Mouse (Mus musculus) midbrain, embryonic 16.5 days (tissue): ENCODE data around the gene Zfp568. TPM values are rescaled to one million over a fixed set of nuclear protein-coding genes. Genes with fewer than 3 reads are reported as not detected.

Experiments
- polyA plus RNA-seq: library from polyadenylated mRNA; unstranded; fragments of >200 nt; fragmentation: Nextera tagmentation; extraction: Ambion mirVana; gene quantifications from 2 replicates; pipeline ENCODE4 v1.2.1, GENCODE M21; 2015

The Zfp568 gene
- polyA plus RNA-seq, 1 experiment from 2014 or later, result 3.4 TPM

Other genes starting within 250 kb of the Zfp568 start
- gene Zfp84, start 215.4 kb upstream of the Zfp568 start, polyA plus RNA-seq, result 15.4 and 17.6 TPM in 2 replicates
- gene Zfp30, start 200.0 kb upstream of the Zfp568 start, polyA plus RNA-seq, result 14.0 and 14.8 TPM in 2 replicates
- gene Zfp790, start 167.8 kb upstream of the Zfp568 start, polyA plus RNA-seq, result 32.2 and 32.3 TPM in 2 replicates
- 17.4 and 17.9 TPM in 2 replicates for gene Zfp940, start 130.3 kb upstream of the Zfp568 start, polyA plus RNA-seq
- 23.7 and 26.7 TPM in 2 replicates for gene Zfp420, start 124.0 kb upstream of the Zfp568 start, polyA plus RNA-seq
- gene Zfp27, start 77.4 kb upstream of the Zfp568 start, polyA plus RNA-seq, result 14.0 and 14.7 TPM in 2 replicates
- 7.4 and 7.7 TPM in 2 replicates for gene Zfp383, start 75.7 kb upstream of the Zfp568 start, polyA plus RNA-seq
- 24.4 and 26.7 TPM in 2 replicates for gene Zfp74, start 29.9 kb upstream of the Zfp568 start, polyA plus RNA-seq
- 13.4 and 13.7 TPM in 2 replicates for gene Zfp14, start 67.4 kb downstream of the Zfp568 start, polyA plus RNA-seq
- 10.2 and 13.4 TPM in 2 replicates for gene Zfp82, start 88.9 kb downstream of the Zfp568 start, polyA plus RNA-seq
- gene Gm26920, start 106.5 kb downstream of the Zfp568 start, polyA plus RNA-seq, result 2.0 and 3.2 TPM in 2 replicates
- gene Zfp566, start 106.6 kb downstream of the Zfp568 start, polyA plus RNA-seq, result 18.1 and 18.7 TPM in 2 replicates
- 79.5 and 87.9 TPM in 2 replicates for gene Zfp260, start 110.8 kb downstream of the Zfp568 start, polyA plus RNA-seq
- gene Zfp382, start 138.0 kb downstream of the Zfp568 start, polyA plus RNA-seq, result 24.5 and 26.6 TPM in 2 replicates
- 10.8 and 13.4 TPM in 2 replicates for gene Zfp146, start 185.8 kb downstream of the Zfp568 start, polyA plus RNA-seq
- 5.9 and 8.5 TPM in 2 replicates for gene Cox7a1, start 200.2 kb downstream of the Zfp568 start, polyA plus RNA-seq
- 64.8 and 65.3 TPM in 2 replicates for gene Capns1, start 214.9 kb downstream of the Zfp568 start, polyA plus RNA-seq
- 158 and 166 TPM in 2 replicates for gene Polr2i, start 248.0 kb downstream of the Zfp568 start, polyA plus RNA-seq
- gene Tbcb, start 248.3 kb downstream of the Zfp568 start, polyA plus RNA-seq, result 436 and 442 TPM in 2 replicates